Mouse (Mus musculus) embryonic facial prominence, embryonic 10.5 days (tissue): ENCODE measurements around the gene Cdpf1. TPM values are rescaled to one million over a fixed set of nuclear protein-coding genes. Genes with fewer than 3 reads are reported as not detected.

Experiments used
- DNase-seq: peaks from one replicate; pipeline ENCODE4 v3.0.0-alpha.2; 2017; ENCODE audit warnings: low spot score
- H3K27ac ChIP-seq: fragments of 300-500 bp; sonication (generic); replicated peaks from 2 replicates; pipeline ENCODE4 v1.5.1; 2016; ENCODE audit warnings: mild to moderate bottlenecking
- H3K27me3 ChIP-seq: fragments of 300-500 bp; sonication (generic); replicated peaks from 2 replicates; pipeline ENCODE4 v1.6.1; 2016; ENCODE audit warnings: low read depth, mild to moderate bottlenecking; ENCODE audit not compliant: poor library complexity, severe bottlenecking
- H3K36me3 ChIP-seq: fragments of 300-500 bp; sonication (generic); replicated peaks from 2 replicates; pipeline ENCODE4 v1.6.1; 2016; ENCODE audit warnings: mild to moderate bottlenecking, moderate library complexity
- H3K4me1 ChIP-seq: fragments of 300-500 bp; sonication (generic); 2 replicates; pipeline ENCODE4 v1.6.1; 2016
- H3K4me3 ChIP-seq: fragments of 300-500 bp; sonication (generic); 2 replicates; pipeline ENCODE4 v1.5.1; 2016; ENCODE audit warnings: mild to moderate bottlenecking, moderate library complexity
- H3K9me3 ChIP-seq: fragments of 300-500 bp; sonication (generic); 2 replicates; pipeline ENCODE4 v1.6.1; 2016; ENCODE audit warnings: mild to moderate bottlenecking
- WGBS: fragments of 180-500 bp; shearing (Covaris S2); methylation state at CpG from one replicate; pipeline ENCODE4 v1.1.7; 2016; 5-methylcytosine and 5-hydroxymethylcytosine counted together
- polyA plus RNA-seq: library from polyadenylated mRNA; unstranded; fragments of >200 nt; fragmentation: Nextera tagmentation; extraction: Ambion mirVana; gene quantifications from 2 replicates; pipeline ENCODE4 v1.2.1, GENCODE M21; 2016

Cdpf1 gene
- polyA plus RNA-seq, 1 experiment from 2014 or later = 34.2 TPM

GRCm38 (mm10) chr15:85774419-85774818 is 37.1 kb downstream of the Cdpf1 start:
- no peaks in the 10 kb centered on the region for H3K36me3 ChIP-seq
- WGBS = 89% methylated on average over 9 of the region's 9 CpGs
- no peak overlapping the region for H3K27ac ChIP-seq
- no peak overlapping the region for H3K4me3 ChIP-seq
- no peaks in the 10 kb centered on the region for H3K4me1 ChIP-seq
- no peaks in the 10 kb centered on the region for H3K27me3 ChIP-seq
- DNase-seq = no peak
- H3K9me3 ChIP-seq = no peaks in the 10 kb centered on the region

- Histone ChIP-seq H3K36me3 (no peaks in the 10 kb centered on the region), H3K9me3 (no peaks in the 10 kb centered on the region), H3K4me1 (no peaks in the 10 kb centered on the region), H3K4me3 (no peak overlapping the region), H3K27ac (no peak overlapping the region), H3K27me3 (no peaks in the 10 kb centered on the region)
- DNase-seq = no peak
- WGBS = 81% methylated on average over 11 of the region's 11 CpGs
These were observed 39.3 kb downstream of the Cdpf1 start for GRCm38 (mm10) chr15:85772146-85772740.

- Histone ChIP-seq H3K36me3 (no peaks in the 10 kb centered on the region), H3K9me3 (no peaks in the 10 kb centered on the region), H3K27me3 (no peaks in the 10 kb centered on the region), H3K27ac (no peak overlapping the region), H3K4me1 (no peaks in the 10 kb centered on the region), H3K4me3 (no peak overlapping the region)
- 84% methylated on average over 17 of the region's 17 CpGs for WGBS
- DNase-seq = no peak
These were observed 40.0 kb downstream of the Cdpf1 start for GRCm38 (mm10) chr15:85771306-85772121.

GRCm38 (mm10) chr15:85768991-85769390 is 42.5 kb downstream of the Cdpf1 start:
- Histone ChIP-seq H3K4me1 (no peaks in the 10 kb centered on the region), H3K4me3 (no peak overlapping the region), H3K36me3 (no peaks in the 10 kb centered on the region), H3K9me3 (no peaks in the 10 kb centered on the region), H3K27ac (no peak overlapping the region), H3K27me3 (no peaks in the 10 kb centered on the region)
- no peak for DNase-seq
- 92% methylated on average over 8 of the region's 8 CpGs for WGBS

- Histone ChIP-seq H3K4me3 (no peak overlapping the region), H3K9me3 (no peaks in the 10 kb centered on the region), H3K27ac (no peak overlapping the region), H3K4me1 (no peaks in the 10 kb centered on the region), H3K27me3 (no peaks in the 10 kb centered on the region), H3K36me3 (no peaks in the 10 kb centered on the region)
- DNase-seq = no peak
- WGBS = 88% methylated on average over 5 of the region's 5 CpGs
These were observed 44.8 kb downstream of the Cdpf1 start for GRCm38 (mm10) chr15:85766677-85767076.

- Histone ChIP-seq H3K27me3 (no peaks in the 10 kb centered on the region), H3K27ac (no peak overlapping the region), H3K4me3 (no peak overlapping the region), H3K4me1 (no peaks in the 10 kb centered on the region), H3K36me3 (no peaks in the 10 kb centered on the region), H3K9me3 (no peaks in the 10 kb centered on the region)
- WGBS = 50% methylated on average over 3 of the region's 3 CpGs
- DNase-seq = no peak
These were observed 46.5 kb downstream of the Cdpf1 start for GRCm38 (mm10) chr15:85765022-85765421.

- no peaks in the 10 kb centered on the region for H3K36me3 ChIP-seq
- no peaks in the 10 kb centered on the region for H3K27me3 ChIP-seq
- no peak overlapping the region for H3K27ac ChIP-seq
- H3K4me3 ChIP-seq = no peak overlapping the region
- 81% methylated on average over 4 of the region's 4 CpGs for WGBS
- DNase-seq = no peak
- H3K4me1 ChIP-seq = no peaks in the 10 kb centered on the region
- H3K9me3 ChIP-seq = peaks cover 6% of the 10 kb centered on the region; the same call in 1 of the 2 replicates
These were observed 48.7 kb downstream of the Cdpf1 start for GRCm38 (mm10) chr15:85762761-85763160.

GRCm38 (mm10) chr15:85757768-85758167 is 53.7 kb downstream of the Cdpf1 start:
- WGBS = 98% methylated on average over 3 of the region's 3 CpGs
- peaks cover 11% of the 10 kb centered on the region; the same call in 1 of the 2 replicates for H3K9me3 ChIP-seq
- no peak for DNase-seq

More at GRCm38 (mm10) chr15:85757768-85758167, 53.7 kb downstream of the Cdpf1 start:
- Histone ChIP-seq H3K4me3 (no peak overlapping the region), H3K4me1 (no peaks in the 10 kb centered on the region), H3K36me3 (no peaks in the 10 kb centered on the region), H3K27ac (no peak overlapping the region), H3K27me3 (no peaks in the 10 kb centered on the region)

Other genes starting within 250 kb of the Cdpf1 start
- gene Wnt7b, start 229.2 kb downstream of the Cdpf1 start, polyA plus RNA-seq = 22.0 and 29.5 TPM in 2 replicates
- gene Ppara, start 76.7 kb downstream of the Cdpf1 start, polyA plus RNA-seq = 0.29 and 0.75 TPM in 2 replicates
- 0.04 TPM in 2 replicates for gene Pkdrej, start 10.0 kb upstream of the Cdpf1 start, polyA plus RNA-seq
- 2.2 and 3.1 TPM in 2 replicates for gene Ttc38, start 20.6 kb upstream of the Cdpf1 start, polyA plus RNA-seq
- 53.2 and 54.3 TPM in 2 replicates for gene Gtse1, start 48.0 kb upstream of the Cdpf1 start, polyA plus RNA-seq
- gene Trmu, start 67.6 kb upstream of the Cdpf1 start, polyA plus RNA-seq = 38.9 and 42.5 TPM in 2 replicates
- gene Celsr1, start 222.1 kb upstream of the Cdpf1 start, polyA plus RNA-seq = 1.2 and 1.5 TPM in 2 replicates
- gene Gramd4, start 246.0 kb upstream of the Cdpf1 start, polyA plus RNA-seq = 13.7 and 13.8 TPM in 2 replicates